Mouse (Mus musculus) brain, embryonic 18.5 days (tissue): ENCODE measurements around the gene Fig4.

ENCODE experiments used
- DNase-seq: peaks from one replicate; pipeline ENCODE4 v3.0.0-alpha.2; 2012; ENCODE audit warnings: low read depth, low spot score

Fig4 gene

DNA sequence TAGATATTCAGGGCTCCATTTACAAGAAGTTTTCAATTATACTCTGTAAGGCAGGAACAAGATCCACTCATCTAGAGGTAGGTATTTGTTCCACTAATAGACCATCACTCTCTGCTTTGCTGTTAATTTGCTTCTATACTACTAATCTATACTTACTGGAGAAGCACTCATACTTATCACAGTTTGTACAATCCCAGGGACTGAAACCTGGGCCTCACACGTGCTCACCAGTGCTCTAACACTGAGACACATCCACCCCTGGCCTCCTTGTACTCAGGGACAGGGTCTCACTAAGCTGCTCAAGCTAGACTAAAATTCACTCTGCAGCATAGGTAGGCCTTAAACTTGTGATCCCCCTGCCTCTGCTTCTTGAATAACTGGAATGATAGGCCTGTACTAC is 41.8 kb downstream of the Fig4 start:
- DNase-seq, result no peak

DNA sequence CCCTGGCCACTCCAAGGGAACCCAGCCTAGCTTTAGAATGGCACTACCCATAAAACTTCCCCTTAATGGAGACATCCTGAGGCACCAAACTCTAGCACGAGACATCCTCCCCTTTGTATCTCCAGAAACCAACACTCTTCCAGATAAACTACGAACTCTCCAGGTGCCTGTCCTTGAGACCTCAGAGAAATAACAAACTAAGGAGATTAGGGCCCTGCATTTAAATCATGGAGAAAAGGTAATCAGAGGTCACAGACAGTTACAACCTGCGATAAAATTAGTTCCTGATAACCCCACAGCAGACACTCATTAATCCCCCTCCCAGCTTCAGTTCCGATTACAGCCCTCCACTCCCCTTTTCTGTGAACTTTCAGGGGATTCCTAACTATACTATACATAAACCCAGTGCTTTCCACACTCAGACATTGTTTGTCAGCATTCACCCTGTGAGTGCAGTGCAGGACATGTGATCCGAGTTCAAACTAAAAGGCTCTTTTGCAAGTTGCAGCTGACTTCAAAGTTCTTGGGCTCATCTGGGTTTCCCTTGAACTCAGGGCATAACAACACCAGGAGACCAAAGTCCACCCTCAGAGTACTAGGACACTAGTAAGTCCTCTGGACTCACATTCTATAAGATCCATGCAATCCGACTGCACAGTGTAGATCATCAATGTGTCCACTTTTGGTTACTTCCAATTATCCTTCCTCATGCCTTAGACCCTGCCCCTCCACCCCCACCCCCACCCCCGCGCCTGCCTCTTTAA is 42.6 kb downstream of the Fig4 start:
- DNase-seq, result no peak

DNA sequence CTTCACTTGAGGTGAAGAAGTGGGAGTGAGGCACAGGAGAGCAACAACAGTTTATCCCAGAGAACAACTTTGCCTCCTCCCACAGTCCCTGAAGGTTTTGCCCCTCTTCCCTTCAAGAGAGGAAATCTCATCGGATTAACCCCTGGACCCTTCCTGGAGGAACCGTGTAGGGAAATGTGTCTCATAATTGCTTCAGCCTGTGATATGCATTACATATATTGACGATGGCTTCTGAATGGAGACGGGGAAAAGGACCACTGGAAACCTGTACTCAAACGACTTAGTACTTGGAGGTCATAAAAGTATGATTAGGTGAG is 52.4 kb downstream of the Fig4 start:
- no peak for DNase-seq

DNA sequence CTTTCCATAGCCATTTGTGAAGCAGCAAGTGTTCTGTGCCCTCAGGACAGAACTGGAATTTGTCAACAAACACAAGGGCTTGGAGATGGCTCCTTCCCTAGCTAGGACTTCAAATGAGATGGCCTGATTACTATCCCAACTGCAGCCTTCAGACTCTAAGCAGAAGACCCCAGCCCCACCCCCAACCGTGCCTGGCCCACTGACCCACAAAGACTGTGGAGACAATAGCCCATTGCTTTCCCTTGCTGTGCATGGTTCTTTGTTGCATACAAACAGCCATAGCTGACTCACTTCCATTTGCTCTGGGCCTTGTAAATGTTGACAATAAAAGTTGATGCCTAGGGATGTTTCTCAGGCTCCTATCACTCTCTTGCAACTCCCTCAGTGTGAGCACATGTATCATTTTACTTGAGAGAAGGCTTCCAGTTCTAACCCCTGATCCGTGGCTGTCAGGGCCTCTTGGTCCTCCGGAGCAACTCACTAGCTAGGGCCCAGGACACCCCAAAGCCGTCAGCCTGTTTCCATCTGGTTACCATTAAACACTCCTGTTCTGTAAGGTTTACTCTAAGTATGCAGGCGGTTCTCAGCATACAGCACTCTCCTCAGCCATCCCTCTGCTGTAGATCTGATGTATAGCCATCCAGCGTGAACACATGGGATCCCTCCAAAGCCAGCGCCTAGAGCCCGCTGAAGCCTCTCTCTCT is 52.9 kb downstream of the Fig4 start:
- DNase-seq, result no peak

DNA sequence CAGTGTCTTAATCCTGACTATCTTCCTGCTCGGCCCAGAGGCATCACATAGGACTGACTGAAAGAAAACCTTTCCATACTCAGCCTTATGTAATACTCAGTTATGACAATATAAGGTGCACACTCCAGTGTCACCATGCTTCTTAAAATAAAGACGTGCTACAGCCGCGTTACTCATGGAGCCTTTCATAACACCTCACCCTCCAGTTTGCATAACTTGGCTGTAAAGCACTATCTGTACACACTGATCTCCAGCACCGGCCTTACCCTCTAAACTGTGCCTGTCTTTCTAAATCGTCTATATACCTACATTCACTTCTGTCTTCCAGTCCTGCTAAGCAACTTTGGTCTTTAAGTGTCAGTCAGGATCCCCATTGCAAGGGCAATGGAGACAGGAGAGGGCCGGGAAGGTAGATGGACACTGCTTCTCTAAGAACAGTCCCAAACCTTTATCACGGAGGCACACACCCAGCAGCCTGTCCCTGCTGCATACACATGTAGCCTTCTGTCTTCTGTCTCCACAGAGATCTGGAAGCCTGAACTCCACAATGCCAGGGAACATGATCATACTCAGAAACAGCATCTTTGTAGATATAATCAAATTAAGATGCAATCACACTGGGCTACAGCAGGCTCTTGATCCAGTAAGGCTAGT is 53.9 kb downstream of the Fig4 start:
- DNase-seq, result no peak

DNA sequence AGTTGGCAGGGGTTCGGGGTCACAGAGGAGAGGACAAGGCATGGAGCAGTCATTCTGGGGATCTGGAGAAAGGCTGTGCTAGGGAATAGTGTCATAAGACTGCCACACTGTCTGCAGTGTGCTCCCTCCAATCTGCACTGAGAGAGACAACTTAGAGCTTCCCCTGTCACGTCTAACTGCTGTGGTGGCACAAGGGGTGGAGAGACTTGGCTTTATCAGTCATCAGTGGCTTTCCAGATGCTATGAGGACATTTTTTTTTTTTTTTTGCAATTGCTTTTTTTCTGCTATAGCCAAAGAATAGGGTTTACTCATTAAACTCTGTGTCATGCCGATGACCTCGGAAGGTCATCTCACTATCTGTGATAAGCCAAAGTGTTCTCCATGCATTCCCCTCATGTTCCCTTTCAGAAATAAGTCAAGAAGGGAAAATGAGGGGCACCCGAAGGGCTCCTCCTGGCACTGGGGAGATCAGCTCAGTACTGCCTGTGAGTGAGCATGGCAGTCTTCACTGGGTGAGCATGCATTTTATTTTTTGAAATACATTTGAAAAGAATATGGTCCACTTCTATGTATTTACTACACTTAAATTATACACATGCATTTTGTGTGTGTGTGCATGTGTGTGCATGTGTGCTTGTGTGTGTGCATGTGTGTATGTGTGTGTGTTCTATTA is 55.1 kb downstream of the Fig4 start:
- no peak for DNase-seq

DNA sequence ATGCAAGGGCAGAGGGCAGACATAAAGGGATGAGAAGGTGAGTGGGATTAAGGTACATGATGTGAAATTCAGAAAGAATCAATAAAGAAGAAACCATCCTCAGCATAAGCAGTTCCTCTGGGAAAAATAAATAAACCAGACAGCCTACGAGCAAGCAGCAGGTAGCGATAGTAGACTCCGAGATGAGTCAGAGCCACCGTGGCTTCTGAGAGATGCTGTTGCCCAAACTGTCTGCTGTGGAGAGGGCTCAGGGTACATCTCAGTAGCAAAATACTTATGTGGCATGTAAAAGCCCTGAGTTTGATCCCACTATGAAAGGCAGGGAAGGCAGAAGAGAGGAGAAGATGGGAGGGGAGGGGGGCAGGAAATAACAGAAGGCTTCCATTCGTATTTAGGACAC is 56.9 kb downstream of the Fig4 start:
- no peak for DNase-seq

DNA sequence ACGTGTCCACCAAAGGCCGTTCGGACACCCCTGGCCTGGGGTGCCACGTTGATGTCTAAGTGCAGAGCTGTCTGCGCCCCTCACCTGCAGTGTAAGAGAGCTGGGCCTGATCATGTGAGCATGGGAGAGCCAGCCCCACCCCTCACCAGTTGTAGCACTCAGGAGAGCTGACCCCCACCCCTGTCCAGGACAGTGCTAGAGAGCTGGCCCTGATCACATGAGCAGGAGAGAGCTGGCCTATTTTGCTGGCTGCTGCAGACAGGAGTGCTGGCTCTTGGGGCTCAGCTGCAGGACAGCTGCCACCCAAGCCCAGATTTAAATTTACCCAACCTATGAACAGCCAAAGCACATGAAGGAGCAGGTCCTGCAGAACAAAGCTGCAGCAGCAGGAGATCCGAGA is 57.6 kb downstream of the Fig4 start:
- no peak for DNase-seq

DNA sequence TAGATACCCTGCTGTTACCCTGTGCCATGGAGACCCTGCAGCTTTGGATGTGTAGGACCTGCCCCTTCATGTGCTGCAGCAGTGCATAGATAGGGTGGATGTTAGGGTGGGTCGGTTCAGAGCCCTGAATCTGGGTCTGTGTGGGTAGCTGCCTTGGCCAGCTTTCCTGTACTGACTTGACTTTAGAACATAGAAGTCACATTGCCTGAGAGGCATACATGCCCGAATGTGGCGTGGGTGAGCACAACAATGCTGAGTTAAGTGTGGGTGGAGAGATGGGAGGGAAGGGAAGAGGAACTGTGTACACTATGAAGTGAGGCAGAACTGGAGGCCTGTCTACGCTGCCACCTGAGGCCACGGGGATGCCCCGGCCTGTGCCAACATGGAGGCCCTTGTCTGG is 58.0 kb downstream of the Fig4 start:
- DNase-seq, result no peak

DNA sequence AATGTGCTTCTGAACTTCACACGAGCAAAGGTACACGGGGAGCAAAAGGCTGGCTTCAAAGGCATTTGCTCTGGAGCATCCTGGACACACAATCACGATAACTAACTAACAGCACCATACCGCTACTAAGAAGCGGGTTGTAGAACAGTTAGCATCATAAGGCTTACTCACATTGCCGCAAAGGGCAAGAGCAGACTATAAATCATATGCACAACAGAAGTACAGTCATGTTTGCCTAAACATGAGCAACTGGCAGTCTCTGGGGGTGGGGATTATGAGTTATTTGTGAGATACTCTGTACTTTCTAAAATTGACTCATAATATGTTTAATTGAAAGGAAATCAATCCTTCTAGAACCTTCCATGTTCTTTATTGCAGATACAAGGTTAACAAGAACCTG is 59.1 kb downstream of the Fig4 start:
- no peak for DNase-seq

DNA sequence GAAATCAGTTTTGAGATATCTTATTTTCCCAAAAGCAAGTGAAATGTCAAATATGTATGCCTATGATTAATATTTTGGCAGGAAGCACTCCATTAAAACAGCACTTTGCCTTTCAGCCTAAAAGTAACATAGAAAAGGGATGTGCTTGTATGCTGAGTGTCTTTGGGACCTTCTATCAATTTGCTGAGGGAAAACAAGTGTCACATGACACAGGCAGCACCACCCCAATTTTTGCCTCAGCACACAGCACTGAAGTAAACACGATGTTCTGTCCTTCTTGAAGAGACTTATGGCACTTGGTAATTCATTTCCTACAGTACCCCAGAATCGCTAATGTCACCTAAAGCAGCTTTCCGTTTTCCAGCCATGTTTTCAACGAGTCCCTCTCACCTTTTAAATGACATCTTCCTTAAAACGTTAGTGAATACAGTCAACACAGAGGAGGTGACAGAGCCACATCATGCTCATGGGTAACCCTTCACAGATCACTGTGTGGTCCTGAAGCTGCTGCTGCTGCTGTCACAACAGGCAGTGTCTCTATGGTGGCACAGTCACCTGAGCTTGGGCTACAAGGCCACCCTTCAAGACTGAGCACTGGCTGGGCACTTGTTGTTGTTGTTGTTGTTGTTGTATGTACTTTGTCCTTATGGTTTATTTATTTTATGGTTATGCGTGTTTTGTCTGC is 61.4 kb downstream of the Fig4 start:
- no peak for DNase-seq

DNA sequence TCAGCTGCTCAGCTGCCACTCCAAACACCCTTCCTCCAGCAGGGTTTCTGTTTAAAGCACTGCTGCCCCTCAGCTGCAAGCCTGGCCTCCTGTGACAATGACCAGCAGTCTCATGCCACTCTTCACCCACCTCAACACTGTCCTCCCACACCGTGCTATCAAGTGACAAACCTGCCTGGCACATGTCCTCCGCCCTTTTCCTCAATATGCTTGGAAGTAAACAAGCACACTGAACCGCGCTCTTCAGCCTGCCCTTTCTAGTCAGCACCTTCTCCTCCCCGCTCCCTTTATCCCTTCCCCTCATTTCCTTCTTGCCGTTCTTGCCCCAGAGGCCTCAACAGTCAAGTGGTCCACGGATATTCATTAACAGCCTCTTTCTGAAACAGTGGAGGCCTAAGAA is 62.0 kb downstream of the Fig4 start:
- no peak for DNase-seq

DNA sequence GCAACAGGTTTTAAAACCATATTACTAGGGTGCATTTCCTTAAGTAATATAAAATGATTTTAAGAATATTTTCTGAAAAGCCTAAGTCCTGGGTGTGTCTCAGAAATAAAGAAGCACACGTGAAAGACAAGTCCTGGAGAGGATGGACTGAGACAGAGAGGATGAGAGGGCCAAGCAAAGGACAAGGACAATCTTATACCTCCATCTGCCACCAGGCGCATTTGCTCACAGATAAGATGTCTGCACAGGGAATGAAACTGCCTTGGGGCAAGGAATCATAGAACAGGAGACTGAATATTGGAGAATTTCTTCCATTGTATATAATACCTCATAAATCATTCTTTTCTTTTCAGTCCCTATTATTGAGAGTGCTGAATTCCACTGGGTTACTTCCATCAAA is 67.0 kb downstream of the Fig4 start:
- no peak for DNase-seq

DNA sequence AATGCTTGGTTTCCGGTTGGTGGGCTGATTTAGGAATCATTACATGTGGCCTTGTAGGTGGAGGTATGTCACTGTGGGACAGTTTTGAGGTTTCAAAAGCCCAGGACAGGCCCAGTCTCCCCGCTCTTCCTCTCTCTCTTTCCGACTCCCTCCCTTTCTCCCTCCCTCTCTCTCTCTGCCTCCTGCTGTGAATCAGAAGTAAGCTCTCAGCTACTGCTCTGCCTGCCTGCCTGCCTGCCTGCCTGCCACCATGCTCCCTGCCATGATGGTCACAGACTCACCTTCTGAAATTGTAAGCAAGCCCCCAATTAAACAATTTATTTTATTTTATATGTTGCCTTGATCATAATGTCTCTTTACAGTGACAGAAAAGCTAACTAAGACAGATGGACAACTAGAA is 67.5 kb downstream of the Fig4 start:
- no peak for DNase-seq

DNA sequence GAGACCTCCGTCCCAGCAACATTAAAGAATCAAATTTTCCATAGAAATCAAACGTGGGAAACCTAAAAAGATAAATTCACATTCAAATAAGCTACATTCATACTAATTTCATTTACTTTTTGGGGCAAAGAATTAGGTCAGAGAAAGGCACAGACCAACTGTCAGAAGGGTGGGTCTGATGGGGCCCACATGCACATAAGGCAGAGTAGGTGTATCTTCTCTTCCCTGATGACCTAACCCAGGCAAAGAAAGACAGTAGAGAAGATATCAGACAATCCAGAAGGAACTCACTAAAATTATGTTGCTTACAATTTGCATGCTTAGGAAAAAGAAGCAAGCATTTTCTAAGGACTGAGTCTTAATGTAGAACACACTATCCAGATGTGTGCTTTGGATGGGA is 67.9 kb downstream of the Fig4 start:
- DNase-seq, result no peak

DNA sequence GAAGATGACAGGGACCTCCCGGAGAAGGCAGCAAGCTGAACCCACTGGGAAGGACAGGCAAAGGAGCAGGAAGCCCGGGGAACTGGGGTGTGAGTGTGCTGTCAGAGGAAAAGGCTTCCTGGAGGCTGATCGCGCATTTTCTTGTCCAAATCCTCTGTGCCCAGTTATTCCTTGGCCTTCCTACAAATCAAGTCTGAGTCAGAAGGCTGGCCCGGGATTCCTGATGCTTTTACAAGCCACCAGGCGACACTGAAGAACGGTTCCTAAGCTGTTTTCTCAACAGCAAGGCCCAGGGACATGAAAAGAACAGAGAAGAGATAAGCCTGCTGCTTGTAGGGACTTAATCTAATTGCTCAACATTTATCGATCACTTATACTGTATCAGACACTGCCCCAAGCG is 68.5 kb downstream of the Fig4 start:
- DNase-seq, result no peak

DNA sequence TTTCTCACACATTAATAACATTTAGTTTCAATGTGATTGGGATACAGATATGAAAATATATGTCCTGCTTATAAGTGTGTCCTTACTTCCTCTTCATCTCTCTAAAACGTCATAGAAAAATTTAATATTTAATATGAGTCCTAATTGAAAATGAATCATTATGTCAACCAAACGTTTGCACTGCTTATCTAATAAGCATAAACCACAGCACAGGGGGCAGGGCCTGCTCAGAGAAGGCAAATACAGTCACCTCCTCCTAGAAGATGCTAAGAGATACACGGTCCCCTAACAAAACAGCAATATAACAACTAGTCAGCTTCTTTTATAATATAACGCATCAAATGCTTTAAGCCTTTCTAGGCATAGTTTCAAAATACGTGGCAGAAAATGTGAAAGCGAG is 69.9 kb downstream of the Fig4 start:
- no peak for DNase-seq

DNA sequence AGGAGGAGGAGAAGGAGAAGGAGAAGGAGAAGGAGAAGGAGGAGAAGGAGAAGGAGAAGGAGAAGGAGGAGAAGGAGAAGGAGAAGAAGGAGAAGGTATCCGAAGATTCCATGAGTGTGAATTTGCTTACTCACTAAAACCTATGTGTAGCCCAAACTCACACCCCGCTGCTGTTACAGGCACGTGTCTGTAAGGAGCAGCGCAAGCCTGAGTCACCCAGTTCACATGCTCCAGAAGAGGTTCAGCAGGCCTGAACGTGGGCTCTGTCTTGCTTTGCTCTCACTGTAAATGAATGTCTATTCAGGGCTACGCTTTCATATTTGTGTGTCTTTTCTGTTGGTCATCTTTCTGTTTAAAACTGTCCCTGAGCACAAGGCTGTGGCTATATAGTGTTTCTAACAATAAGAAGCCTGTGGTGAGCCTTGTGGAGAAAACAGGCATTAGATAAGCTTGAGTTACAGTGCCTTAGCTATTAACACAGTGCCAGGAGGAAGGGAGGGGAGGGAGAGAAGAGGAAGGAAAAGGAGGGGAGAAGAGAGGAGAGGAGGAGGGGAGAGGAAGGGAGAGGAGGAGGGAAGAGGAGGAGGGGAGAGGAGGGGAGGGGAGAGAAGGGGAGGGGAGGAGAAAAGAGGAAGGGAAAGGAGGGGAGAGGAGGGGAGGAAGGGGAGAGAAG is 71.8 kb downstream of the Fig4 start:
- no peak for DNase-seq

DNA sequence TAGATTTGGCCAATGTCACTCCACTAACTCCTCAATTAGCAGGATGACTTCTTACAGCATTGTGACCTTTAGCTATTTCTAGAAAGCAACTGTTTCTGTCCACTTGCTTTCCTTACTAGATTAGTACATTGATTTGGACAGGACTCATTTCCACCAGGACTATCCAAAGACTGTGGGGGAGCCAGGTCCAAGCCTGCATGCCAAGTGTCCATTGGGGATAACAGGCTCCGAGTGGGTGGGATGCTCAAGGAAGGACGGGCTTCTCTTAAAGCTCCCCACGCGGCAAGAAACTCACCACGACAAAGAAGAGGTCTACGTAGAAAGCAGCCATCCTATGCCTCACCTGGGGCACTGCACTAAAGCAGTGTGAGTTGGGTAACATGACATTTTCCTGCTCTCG is 75.4 kb downstream of the Fig4 start:
- no peak for DNase-seq

DNA sequence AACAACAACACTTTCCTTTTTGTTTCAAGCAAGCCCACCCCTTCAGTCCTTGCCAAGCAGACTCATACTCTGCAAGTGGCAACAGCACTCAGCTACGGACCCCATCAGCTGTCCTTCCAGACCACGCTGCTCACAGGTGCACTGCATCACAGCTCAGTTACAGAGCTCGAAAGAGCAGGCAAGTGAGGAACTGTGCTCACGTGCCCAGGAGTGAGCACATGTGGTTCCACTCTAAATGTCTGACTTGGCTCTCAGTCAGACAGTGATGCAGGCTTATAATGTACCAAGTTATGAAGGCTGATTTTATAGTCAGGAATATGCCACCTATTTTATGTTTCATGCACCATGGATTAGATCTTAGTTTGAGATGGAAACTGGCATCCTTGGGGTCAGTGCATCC is 79.6 kb downstream of the Fig4 start:
- DNase-seq, result no peak

DNA sequence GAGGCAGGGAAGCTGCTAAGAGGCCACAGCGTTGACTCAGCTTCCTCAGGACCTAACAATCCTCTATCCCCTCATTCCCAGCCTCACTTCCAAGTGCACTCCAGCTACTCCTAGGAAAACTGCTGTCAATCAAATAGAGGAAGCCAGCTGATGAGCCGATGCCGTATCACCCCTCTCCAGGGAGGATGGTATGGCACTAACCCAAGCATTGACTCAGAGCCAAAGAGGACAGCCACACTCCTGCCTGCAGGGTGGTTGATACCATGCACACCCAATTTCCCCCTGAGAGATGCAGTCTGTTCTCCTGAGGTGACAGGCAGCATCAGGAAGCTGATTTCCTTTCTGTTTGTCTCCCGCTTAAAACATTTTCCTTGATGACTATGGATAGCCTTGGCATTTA is 81.9 kb downstream of the Fig4 start:
- DNase-seq, result no peak

DNA sequence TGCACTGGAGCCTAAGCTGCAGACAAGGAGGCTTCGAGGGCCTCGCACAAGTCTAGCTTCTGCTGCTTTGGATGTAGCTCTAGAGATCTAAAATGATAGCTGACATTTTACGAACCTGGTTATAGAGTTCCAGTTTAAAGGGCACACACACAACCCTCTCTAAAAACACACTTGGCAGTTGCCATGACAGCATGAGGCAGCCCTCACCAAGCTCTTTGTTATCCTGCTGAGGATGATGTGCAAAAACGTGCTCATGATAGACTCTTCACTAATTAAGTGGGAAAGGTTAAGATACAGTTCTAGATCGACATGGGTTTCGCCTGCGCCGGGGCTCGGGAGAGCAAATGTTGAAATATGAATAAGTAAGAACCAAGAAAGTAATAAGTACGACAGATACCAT is 84.2 kb downstream of the Fig4 start:
- DNase-seq, result no peak
